Mouse (Mus musculus) E14TG2a.4 (cell line): ENCODE measurements around the gene Klf4.

Experiments used
- CTCF ChIP-seq: conservative IDR thresholded peaks from 2 replicates; pipeline ENCODE4 v1.5.1; 2014; ENCODE audit warnings: low read length
- NANOG ChIP-seq: IDR thresholded peaks from 2 replicates; pipeline ENCODE4 v1.6.1; 2014; ENCODE audit warnings: borderline replicate concordance, low read length, mixed read lengths

DNA sequence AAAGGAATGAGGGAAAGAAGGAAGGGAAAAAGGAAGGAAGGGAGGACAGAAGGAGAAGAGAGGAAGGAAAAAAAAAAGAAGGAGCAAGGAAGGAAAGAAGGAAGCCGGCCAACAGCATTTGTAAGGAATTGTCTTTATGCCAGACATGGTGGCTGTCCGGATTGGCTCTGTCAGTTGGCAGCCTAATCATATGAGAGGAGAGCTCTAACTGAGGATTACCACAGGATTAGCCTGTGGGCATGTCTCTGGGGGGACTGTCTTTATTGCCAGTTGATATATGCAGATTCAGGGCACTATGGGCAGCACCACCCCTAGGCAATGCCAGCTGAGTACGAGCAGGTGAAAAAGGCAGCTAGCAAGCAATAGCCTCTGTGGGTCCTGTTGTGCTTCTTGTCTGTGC is 29.8 kb upstream of the Klf4 start:
- TF ChIP-seq CTCF (no peak), NANOG (no peak)
